Mouse (Mus musculus) myocyte (in vitro differentiated cells): ENCODE measurements around the gene Fcrla. TPM values are rescaled to one million over a fixed set of nuclear protein-coding genes. Genes with fewer than 3 reads are reported as not detected.
A peak's percentile ranks its signal among the peaks of the same experiment; 100 is the strongest.

ENCODE experiments used
- H3K27me3 ChIP-seq: one replicate; pipeline ENCODE4 v1.6.1; 2011; ENCODE audit not compliant: control insufficient read depth, insufficient read depth, insufficient read length
- H3K36me3 ChIP-seq: one replicate; pipeline ENCODE4 v1.6.1; 2011; ENCODE audit not compliant: control insufficient read depth, insufficient read depth
- H3K4me2 ChIP-seq: one replicate; pipeline ENCODE4 v1.6.1; 2011; ENCODE audit warnings: low read depth, control low read depth
- H3K4me3 ChIP-seq: one replicate; pipeline ENCODE4 v1.5.1; 2011; ENCODE audit warnings: mild to moderate bottlenecking, control low read depth, moderate library complexity
- H3K79me2 ChIP-seq: one replicate; pipeline ENCODE4 v1.6.1; 2011; ENCODE audit not compliant: control insufficient read depth, insufficient read depth
- H3ac ChIP-seq: one replicate; pipeline ENCODE4 v1.6.1; 2011; ENCODE audit not compliant: control insufficient read depth, insufficient read length
- CEBPB ChIP-seq: IDR thresholded peaks from 2 replicates; pipeline ENCODE4 v1.6.1; 2011; ENCODE audit warnings: mild to moderate bottlenecking, moderate library complexity; ENCODE audit not compliant: poor library complexity, insufficient read depth, severe bottlenecking
- E2F4 ChIP-seq: IDR thresholded peaks from one replicate; pipeline ENCODE4 v1.6.1; 2011; ENCODE audit warnings: mild to moderate bottlenecking, control low read depth, moderate library complexity; ENCODE audit not compliant: insufficient read depth
- MAX ChIP-seq: IDR thresholded peaks from one replicate; pipeline ENCODE4 v1.6.1; 2011; ENCODE audit warnings: low read depth, mild to moderate bottlenecking, control low read depth
- MYOD1 ChIP-seq, 3 experiments: IDR thresholded peaks; one replicate each; pipeline ENCODE4 v1.6.1; 2011; ENCODE audit warnings: control low read depth in 2 of 3, low read depth in 2 of 3, mild to moderate bottlenecking in 2 of 3, moderate library complexity in 1 of 3; ENCODE audit not compliant: insufficient read length in 2 of 3, control insufficient read depth in 1 of 3
- MYOG ChIP-seq, 3 experiments: IDR thresholded peaks; one replicate each; pipeline ENCODE4 v1.6.1; 2011; ENCODE audit warnings: control low read depth in 2 of 3, low read depth in 2 of 3, mild to moderate bottlenecking in 2 of 3; ENCODE audit not compliant: insufficient read length in 2 of 3, control insufficient read depth in 1 of 3, insufficient read depth in 1 of 3
- POLR2A ChIP-seq: IDR thresholded peaks from one replicate; pipeline ENCODE4 v1.6.1; 2011; ENCODE audit warnings: low read depth, mild to moderate bottlenecking, control low read depth, moderate library complexity; ENCODE audit not compliant: insufficient read length
- POLR2AphosphoS2 ChIP-seq: IDR thresholded peaks from one replicate; pipeline ENCODE4 v1.6.1; 2011; ENCODE audit warnings: low read depth, control low read depth; ENCODE audit not compliant: insufficient read length
- REST ChIP-seq: IDR thresholded peaks from one replicate; pipeline ENCODE4 v1.6.1; 2011; ENCODE audit warnings: mild to moderate bottlenecking, control low read depth, moderate library complexity; ENCODE audit not compliant: insufficient read depth, insufficient read length
- SRF ChIP-seq: IDR thresholded peaks from one replicate; pipeline ENCODE4 v1.6.1; 2011; ENCODE audit warnings: low read depth; ENCODE audit not compliant: control insufficient read depth, insufficient read length
- TCF12 ChIP-seq: IDR thresholded peaks from one replicate; pipeline ENCODE4 v1.6.1; 2011; ENCODE audit warnings: mild to moderate bottlenecking, control low read depth; ENCODE audit not compliant: poor library complexity, insufficient read depth, severe bottlenecking
- TCF3 ChIP-seq: IDR thresholded peaks from one replicate; pipeline ENCODE4 v1.6.1; 2011; ENCODE audit warnings: low read depth, control low read depth; ENCODE audit not compliant: insufficient read length
- USF1 ChIP-seq: IDR thresholded peaks from one replicate; pipeline ENCODE4 v1.6.1; 2011; ENCODE audit warnings: low read depth, mild to moderate bottlenecking, control low read depth, moderate library complexity
- polyA plus RNA-seq: library from polyadenylated mRNA; unstranded; fragments of >200 nt; fragmentation: generic; extraction: Trizol; gene quantifications from one replicate; pipeline ENCODE4 v1.2.1, GENCODE M21; 2012; ENCODE audit warnings: missing spikeins

Fcrla gene
- polyA plus RNA-seq, 1 experiment = not detected

DNA sequence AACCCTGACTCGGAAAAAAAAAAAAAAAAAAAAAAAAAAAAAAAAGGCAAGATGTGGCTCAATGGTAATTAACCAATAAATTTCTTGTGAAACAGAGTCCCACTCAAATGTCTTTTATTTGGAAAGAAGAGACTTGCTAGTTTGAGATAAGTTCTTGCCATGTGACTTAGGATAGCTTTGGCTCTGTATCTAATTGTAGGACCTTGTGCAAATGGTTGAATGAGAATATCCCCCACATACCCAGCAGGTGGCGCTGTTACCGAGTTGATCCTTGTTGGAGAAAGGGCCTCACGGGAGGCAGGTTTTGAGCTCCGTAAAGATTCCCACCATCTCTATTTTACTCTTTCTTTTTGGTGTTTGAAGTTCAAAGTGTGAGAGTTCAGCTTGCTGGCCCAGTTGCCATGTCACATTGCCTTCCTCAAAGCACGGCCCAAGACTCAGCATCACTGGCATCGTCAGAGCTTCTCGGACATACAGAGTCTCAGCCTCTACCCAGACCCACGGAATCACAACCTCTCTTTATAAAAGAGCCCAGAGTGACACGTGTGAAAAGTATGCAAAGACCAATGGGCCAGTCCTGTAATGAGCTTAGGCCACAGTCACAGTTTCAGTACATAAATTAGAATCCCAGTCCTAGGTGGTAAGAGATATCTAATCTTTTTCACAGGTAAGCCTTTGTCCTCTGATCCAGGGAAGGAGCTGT is 25.7 kb downstream of the Fcrla start:
- H3K4me3 ChIP-seq = no peak overlapping the region
- H3ac ChIP-seq = no peak overlapping the region
- no peaks in the 10 kb centered on the region for H3K27me3 ChIP-seq
- H3K4me2 ChIP-seq = peak overlapping the region; percentile 53
- TF ChIP-seq USF1 = peak; percentile 43
- TF ChIP-seq TCF3 = no peak
- no peak for TF ChIP-seq MAX
- no peaks in the 10 kb centered on the region for H3K79me2 ChIP-seq
- no peaks in the 10 kb centered on the region for H3K36me3 ChIP-seq

DNA sequence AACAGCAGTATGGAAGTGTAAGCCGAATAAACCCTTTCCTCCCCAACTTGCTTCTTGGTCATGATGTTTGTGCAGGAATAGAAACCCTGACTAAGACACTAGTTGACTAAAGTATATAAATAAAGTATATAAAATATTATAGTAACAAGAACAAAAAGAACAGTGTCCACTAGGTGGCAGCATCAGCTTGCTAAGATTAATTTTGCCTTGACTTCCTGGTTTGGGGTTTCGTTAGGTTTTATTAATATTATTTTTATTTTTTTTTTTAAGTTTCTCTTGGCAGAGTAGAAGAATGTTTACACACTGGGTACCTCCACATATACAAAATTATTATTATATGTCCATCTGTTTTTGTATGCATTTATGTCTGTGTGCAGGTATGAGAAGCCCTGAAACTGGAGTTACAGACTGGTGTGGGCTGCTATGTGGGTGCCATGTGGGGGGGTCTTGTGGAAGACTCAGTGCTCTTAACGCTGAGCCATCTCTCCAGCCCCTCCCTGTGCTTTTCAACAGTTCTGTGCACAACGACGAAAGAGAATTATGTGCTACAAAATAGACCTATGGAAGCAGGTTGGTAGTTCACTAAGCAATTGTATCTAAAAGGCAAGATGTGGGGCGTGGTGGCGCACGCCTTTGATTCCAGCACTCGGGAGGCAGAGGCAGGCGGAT is 26.4 kb downstream of the Fcrla start:
- no peak for TF ChIP-seq REST
- no peak for TF ChIP-seq USF1
- no peaks in the 10 kb centered on the region for H3K27me3 ChIP-seq
- H3K4me2 ChIP-seq = peak overlapping the region; percentile 53

DNA sequence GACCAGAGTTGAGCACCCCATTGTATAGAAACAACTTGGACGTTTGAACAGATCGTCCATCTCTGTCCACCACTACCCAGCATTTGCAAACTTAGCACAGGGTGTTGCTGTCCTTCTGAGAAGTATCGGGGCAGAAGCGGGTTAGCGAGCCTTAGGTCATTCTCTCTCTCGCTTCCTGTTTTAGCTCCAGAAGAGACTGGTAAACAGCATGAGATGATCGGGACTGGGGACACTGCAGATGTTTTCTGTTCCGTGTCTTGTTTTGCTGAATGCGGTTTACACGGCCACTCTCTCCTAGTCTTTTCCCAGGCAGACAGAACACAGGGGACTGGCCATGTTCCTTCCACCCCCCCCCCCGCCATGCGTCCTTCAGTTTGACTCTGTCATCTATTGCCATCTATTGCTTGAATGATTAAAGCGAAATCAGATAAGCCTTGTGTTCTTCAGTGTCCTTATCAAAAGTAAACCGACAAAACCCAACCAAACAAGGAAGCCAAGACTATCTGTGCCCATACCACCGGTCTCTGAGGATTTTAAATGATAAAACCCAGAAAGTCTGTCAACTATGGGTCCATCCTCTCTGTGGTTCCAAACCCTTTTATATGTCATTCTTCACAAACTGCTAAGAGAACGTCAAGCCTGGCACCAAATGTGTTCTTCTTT is 28.8 kb downstream of the Fcrla start:
- no peak overlapping the region for H3K4me3 ChIP-seq
- no peaks in the 10 kb centered on the region for H3K36me3 ChIP-seq
- no peaks in the 10 kb centered on the region for H3K27me3 ChIP-seq
- no peak for TF ChIP-seq USF1
- no peak for TF ChIP-seq TCF3
- TF ChIP-seq TCF12 = no peak
- no peak for TF ChIP-seq MYOD1 (IDR thresholded peaks at IDR 0.05; ENCODE audit: control insufficient read depth in 1 of 3, insufficient read length in 2 of 3, low read depth in 2 of 3)
- no peak for TF ChIP-seq SRF
- no peak for TF ChIP-seq E2F4
- TF ChIP-seq POLR2AphosphoS2 = no peak
- TF ChIP-seq REST = no peak
- no peak for TF ChIP-seq POLR2A
- no peak for TF ChIP-seq MYOG (IDR thresholded peaks at IDR 0.05; ENCODE audit: control insufficient read depth in 1 of 3, insufficient read depth in 1 of 3, insufficient read length in 2 of 3, low read depth in 2 of 3)
- TF ChIP-seq CEBPB = no peak
- no peak for TF ChIP-seq MAX
- H3K79me2 ChIP-seq = no peaks in the 10 kb centered on the region
- no peak overlapping the region for H3ac ChIP-seq
- no peak overlapping the region for H3K4me2 ChIP-seq

More for the DNA sequence above, 26.4 kb downstream of the Fcrla start:
- H3K36me3 ChIP-seq = no peaks in the 10 kb centered on the region
- H3K79me2 ChIP-seq = no peaks in the 10 kb centered on the region
- H3ac ChIP-seq = no peak overlapping the region
- H3K4me3 ChIP-seq = no peak overlapping the region

DNA sequence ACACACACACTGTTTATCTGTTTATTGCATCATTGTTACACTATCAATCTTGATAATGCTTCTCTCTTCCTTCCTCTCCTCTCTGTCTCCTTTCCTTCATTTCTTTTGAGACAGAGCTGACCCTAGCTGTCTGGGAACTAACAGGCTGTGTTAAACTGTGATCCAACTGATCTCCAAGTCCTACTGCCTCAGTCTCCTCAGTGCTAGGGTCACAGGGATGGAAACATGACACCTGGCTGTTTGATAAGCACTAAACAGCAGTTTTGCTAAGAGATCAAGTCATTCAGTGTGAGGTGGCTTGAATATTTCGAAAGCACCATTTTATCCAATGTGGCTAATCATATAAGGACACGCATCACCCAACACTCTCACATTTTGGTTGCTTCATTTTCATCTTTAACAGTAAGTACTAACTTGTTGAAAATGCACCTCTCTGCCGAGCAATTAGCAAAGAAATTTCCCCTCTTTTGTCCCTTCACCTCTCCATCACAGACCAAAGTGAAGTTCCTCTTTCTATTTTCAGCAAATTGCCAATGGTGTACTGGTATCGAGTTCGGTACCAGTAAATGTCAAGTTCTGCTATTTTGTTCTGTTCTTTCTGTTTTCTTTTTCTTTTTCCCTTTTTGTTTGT is 30.6 kb downstream of the Fcrla start:
- H3K36me3 ChIP-seq = no peaks in the 10 kb centered on the region
- TF ChIP-seq POLR2AphosphoS2 = no peak
- no peak for TF ChIP-seq USF1
- TF ChIP-seq SRF = no peak
- no peak for TF ChIP-seq MAX
- TF ChIP-seq REST = no peak
- TF ChIP-seq TCF12 = no peak
- no peak for TF ChIP-seq CEBPB
- no peak for TF ChIP-seq POLR2A
- no peak for TF ChIP-seq TCF3
- TF ChIP-seq MYOG (IDR thresholded peaks at IDR 0.05; ENCODE audit: control insufficient read depth in 1 of 3, insufficient read depth in 1 of 3, insufficient read length in 2 of 3, low read depth in 2 of 3) = no peak
- no peak for TF ChIP-seq E2F4
- TF ChIP-seq MYOD1 (IDR thresholded peaks at IDR 0.05; ENCODE audit: control insufficient read depth in 1 of 3, insufficient read length in 2 of 3, low read depth in 2 of 3) = no peak
- no peaks in the 10 kb centered on the region for H3K27me3 ChIP-seq
- H3ac ChIP-seq = no peak overlapping the region
- no peaks in the 10 kb centered on the region for H3K79me2 ChIP-seq
- no peak overlapping the region for H3K4me3 ChIP-seq
- H3K4me2 ChIP-seq = no peak overlapping the region
